Mouse (Mus musculus) ES-Bruce4 (cell line): ENCODE results near the gene Hnrnpul1. TPM values are rescaled to one million over a fixed set of nuclear protein-coding genes. Genes with fewer than 3 reads are reported as not detected.

ENCODE experiments used
- H3K27ac ChIP-seq: 2 replicates; pipeline ENCODE4 v1.5.1; 2012; ENCODE audit warnings: low read length, inconsistent platforms; ENCODE audit not compliant: insufficient read depth
- H3K27me3 ChIP-seq: 2 replicates; pipeline ENCODE4 v1.6.1; 2012; ENCODE audit warnings: mild to moderate bottlenecking, low read length, inconsistent platforms; ENCODE audit not compliant: control insufficient read depth, poor library complexity, insufficient read depth, severe bottlenecking
- H3K36me3 ChIP-seq: 2 replicates; pipeline ENCODE4 v1.6.1; 2012; ENCODE audit warnings: inconsistent platforms, mild to moderate bottlenecking, low read length, moderate library complexity; ENCODE audit not compliant: control insufficient read depth, poor library complexity, insufficient read depth, severe bottlenecking
- H3K4me1 ChIP-seq: one replicate; pipeline ENCODE4 v1.8.1; 2011; ENCODE audit warnings: low read length; ENCODE audit not compliant: control insufficient read depth, insufficient read depth
- H3K4me3 ChIP-seq: 2 replicates; pipeline ENCODE4 v1.5.1; 2011; ENCODE audit warnings: low read depth, mild to moderate bottlenecking, low read length
- H3K9ac ChIP-seq: 2 replicates; pipeline ENCODE4 v1.6.1; 2012; ENCODE audit warnings: low read depth, mild to moderate bottlenecking, inconsistent platforms; ENCODE audit not compliant: poor library complexity, severe bottlenecking
- H3K9me3 ChIP-seq: replicated peaks from 2 replicates; pipeline ENCODE4 v1.6.1; 2012; ENCODE audit warnings: mild to moderate bottlenecking, low read length, inconsistent platforms; ENCODE audit not compliant: control insufficient read depth, poor library complexity, insufficient read depth, severe bottlenecking
- CTCF ChIP-seq: IDR thresholded peaks from one replicate; pipeline ENCODE4 v1.8.1; 2011; ENCODE audit warnings: low read depth, low read length
- EP300 ChIP-seq: IDR thresholded peaks from 2 replicates; pipeline ENCODE4 v1.6.1; 2011; ENCODE audit warnings: low read depth, low read length; ENCODE audit not compliant: insufficient read depth
- POLR2A ChIP-seq: IDR thresholded peaks from one replicate; pipeline ENCODE4 v1.8.1; 2011; ENCODE audit warnings: low read length; ENCODE audit not compliant: insufficient read depth
- polyA plus RNA-seq: library from polyadenylated mRNA; stranded (reverse); fragments of >200 nt; gene quantifications from 2 replicates; pipeline ENCODE4 v1.2.4, GENCODE M21; 2011; ENCODE audit warnings: low read depth; ENCODE audit not compliant: missing spikeins, insufficient read depth, insufficient read length

Gene Hnrnpul1
- polyA plus RNA-seq, 1 experiment = 155 TPM

- peak within 1 kb of the TSS; percentile 77 for H3K9ac ChIP-seq
- H3K36me3 ChIP-seq = no peaks in the 10 kb centered on the region
- peaks cover 5% of the 10 kb centered on the region for H3K4me1 ChIP-seq
- peak within 1 kb of the TSS; percentile 95 for H3K4me3 ChIP-seq
- no peak within 1 kb of the TSS for H3K27ac ChIP-seq
- no peaks in the 10 kb centered on the region for H3K27me3 ChIP-seq
- no peaks in the 10 kb centered on the region for H3K9me3 ChIP-seq
- TF ChIP-seq EP300 (no peak), POLR2A (no peak), CTCF (peak; percentile 41)
Measured at GRCm38 (mm10) chr7:25686680-25687531, 67.7 kb downstream of the Hnrnpul1 start, which contains the start of gene Tgfb1. TSS of gene Tgfb1 (plus strand) at chr7:25687002.

DNA sequence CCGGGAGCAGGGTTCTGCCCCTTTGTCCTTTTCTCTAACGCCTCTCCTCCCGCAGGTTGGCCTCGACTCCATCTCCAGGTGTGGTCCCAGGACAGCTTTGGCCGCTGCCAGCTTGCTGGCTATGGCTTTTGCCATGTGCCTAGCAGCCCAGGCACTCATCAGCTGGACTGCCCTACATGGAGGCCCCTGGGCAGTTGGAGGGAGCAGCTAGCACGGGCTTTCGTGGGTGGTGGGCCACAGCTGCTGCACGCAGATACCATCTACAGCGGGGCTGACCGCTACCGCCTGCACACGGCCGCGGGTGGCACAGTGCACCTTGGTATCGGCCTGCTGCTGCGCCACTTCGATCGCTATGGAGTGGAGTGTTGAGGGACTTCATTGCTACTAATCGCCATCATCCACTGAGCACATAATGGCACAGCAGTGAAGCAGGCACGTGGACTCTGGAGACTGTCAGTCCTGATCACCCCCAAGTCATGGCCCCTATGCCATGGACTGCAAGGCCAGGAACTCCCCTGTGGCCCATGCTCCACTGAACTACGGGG is 68.6 kb downstream of the Hnrnpul1 start:
- Histone ChIP-seq H3K4me3 (peak overlapping the region; percentile 38; the same call in 1 of the 2 replicates), H3K27ac (no peak overlapping the region), H3K9ac (no peak overlapping the region), H3K9me3 (no peaks in the 10 kb centered on the region), H3K36me3 (no peaks in the 10 kb centered on the region), H3K4me1 (peaks cover 5% of the 10 kb centered on the region), H3K27me3 (no peaks in the 10 kb centered on the region)
- TF ChIP-seq POLR2A (no peak), EP300 (no peak), CTCF (no peak)

DNA sequence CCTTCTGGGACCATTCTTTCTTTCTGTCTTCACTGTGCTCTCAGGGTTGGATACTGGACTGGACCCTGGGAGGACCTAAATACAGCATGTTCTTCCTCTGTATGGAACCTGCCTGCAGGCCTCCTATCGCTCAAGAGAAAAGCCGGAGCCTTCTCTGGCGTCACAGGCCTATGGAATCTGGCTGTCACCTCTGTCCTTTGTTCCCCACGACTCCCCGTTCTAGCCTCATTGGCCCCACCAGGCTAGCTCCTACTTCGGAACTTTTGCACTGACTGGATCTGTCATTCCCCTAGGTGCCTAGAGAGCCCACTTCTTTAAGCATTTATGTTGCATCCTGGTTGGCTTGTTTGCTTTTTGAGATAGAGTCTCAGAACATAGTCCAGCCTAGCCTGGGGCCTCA is 69.9 kb downstream of the Hnrnpul1 start:
- Histone ChIP-seq H3K27ac (no peak overlapping the region), H3K36me3 (no peaks in the 10 kb centered on the region), H3K27me3 (no peaks in the 10 kb centered on the region), H3K9ac (no peak overlapping the region), H3K9me3 (no peaks in the 10 kb centered on the region), H3K4me1 (peaks cover 5% of the 10 kb centered on the region), H3K4me3 (no peak overlapping the region)
- TF ChIP-seq EP300 = no peak
- TF ChIP-seq POLR2A = no peak
- TF ChIP-seq CTCF = no peak

GRCm38 (mm10) chr7:25683474-25684180 is 70.9 kb downstream of the Hnrnpul1 start:
- H3K36me3 ChIP-seq = no peaks in the 10 kb centered on the region
- H3K27me3 ChIP-seq = no peaks in the 10 kb centered on the region
- H3K9ac ChIP-seq = no peak overlapping the region
- H3K4me1 ChIP-seq = peaks cover 5% of the 10 kb centered on the region
- TF ChIP-seq POLR2A (no peak), CTCF (no peak), EP300 (no peak)
- H3K27ac ChIP-seq = no peak overlapping the region
- no peak overlapping the region for H3K4me3 ChIP-seq
- no peaks in the 10 kb centered on the region for H3K9me3 ChIP-seq

DNA sequence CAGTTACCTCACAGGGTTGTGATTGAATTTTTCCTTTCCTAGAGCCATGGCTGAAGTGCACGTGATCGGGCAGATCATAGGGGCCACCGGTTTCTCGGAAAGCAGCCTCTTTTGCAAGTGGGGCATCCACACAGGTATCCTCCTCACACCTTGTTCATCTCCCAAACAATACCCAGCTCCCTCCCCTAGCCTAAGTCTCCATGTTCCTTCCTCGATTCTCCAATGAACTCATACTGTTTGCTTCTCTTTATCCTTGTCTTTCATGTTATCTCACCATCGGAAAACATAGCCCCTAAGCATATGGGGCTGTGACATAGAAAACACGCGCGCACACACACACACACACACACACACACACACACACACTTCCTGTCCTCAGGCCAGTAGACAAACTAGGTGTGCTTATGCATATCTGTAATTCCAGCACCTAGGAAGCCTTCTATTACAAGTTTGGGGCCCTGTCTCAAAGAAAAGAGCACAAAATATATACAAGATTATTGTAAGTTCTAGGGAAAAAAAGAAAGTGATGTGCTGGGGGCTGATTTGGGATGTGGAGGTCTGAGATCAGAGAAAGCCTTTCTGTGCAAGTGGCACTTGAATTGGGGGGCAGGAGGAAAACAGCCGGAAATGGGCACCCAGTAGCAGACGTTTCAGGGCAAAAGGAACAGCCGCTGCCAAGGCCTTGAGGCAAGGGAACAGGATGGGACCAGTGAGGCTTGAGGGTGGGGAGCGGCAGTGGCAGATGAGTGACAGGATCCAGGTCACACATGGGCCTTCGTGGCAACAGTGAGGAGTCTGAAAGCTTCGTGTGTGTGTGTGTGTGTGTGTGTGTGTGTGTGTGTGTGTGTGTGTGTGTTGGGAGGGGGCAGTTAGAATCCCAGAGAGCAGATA is 73.0 kb downstream of the Hnrnpul1 start:
- no peaks in the 10 kb centered on the region for H3K9me3 ChIP-seq
- H3K4me3 ChIP-seq = no peak overlapping the region
- H3K27me3 ChIP-seq = no peaks in the 10 kb centered on the region
- no peak overlapping the region for H3K27ac ChIP-seq
- H3K36me3 ChIP-seq = no peaks in the 10 kb centered on the region
- H3K9ac ChIP-seq = no peak overlapping the region
- peaks cover 5% of the 10 kb centered on the region for H3K4me1 ChIP-seq
- no peak for TF ChIP-seq CTCF
- TF ChIP-seq EP300 = no peak
- TF ChIP-seq POLR2A = no peak
